Mouse (Mus musculus) embryonic fibroblast, embryonic 13.5 days (primary cell): Measurements from ENCODE around the gene Atp5b.

ENCODE experiments used
- CTCF ChIP-seq: IDR thresholded peaks from 2 replicates; pipeline ENCODE4 v1.5.1; 2011; ENCODE audit warnings: mild to moderate bottlenecking, control low read depth, low read length, moderate library complexity, borderline replicate concordance; ENCODE audit not compliant: insufficient read depth
- POLR2A ChIP-seq: IDR thresholded peaks from 2 replicates; pipeline ENCODE4 v1.6.1; 2011; ENCODE audit warnings: low read depth, mild to moderate bottlenecking, control low read depth, low read length, moderate library complexity

DNA sequence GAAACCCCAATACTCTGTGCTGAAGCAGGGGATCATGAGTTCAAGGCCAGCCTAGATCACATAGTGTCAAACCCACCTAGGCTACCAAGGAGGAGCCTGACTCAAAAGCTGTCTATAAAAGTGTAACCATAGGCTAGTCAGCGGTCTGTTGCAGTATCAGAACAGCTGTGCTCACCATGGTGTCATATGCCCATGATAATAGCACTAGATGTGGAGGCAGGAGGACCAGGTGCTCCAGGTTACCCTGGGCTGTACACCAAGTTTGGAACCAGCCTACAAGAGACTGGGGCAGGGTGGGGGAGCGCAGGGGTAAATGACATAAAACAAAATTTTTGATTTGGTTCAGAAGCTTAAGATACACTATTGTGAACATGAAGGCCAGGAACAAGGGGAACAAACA is 33.3 kb upstream of the Atp5b start:
- TF ChIP-seq CTCF (no peak), POLR2A (no peak)
